Mouse (Mus musculus): ENCODE measurements around the gene Cep135. TPM values are rescaled to one million over a fixed set of nuclear protein-coding genes. Genes with fewer than 3 reads are reported as not detected.

The Cep135 gene
- total RNA-seq, 2 experiments from 2014 or later = 3.1 to 3.4 TPM

DNA sequence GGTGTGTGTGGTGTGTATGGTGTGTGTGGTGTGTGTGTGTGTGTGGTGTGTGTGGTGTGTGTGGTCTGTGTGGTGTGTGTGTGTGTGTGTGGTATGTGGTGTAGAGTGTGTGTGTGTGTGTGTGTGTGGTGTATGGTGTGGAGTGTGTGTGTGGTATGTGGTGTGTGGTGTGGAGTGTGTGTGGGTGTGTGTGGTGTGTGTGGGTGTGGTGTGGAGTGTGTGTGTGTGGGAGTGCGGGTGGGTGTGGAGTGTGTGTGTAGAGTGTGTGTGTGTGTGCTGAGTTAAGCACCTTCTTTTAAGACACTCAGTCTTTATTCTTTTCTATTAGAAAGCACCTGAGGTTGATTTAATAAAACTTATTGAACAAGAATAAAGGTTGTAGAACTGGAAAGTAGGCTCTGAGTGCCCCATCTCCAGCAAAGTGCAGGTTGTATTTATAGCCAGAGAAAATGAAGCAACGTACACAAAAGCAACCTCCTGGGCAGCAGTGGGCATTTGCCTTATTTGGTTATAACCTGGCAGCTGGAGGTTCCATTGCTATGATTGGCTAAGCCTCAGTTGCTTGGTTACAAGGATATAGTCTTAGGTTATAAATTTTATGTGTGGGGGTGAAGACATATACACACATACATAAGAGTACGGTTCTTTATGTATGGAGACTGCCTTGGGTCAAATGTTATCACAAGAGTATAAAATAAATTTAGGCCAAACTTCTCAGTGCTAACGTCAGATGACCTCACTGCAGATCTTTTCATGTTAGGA is 93.6 kb downstream of the Cep135 start:
- intact Hi-C loops (cut with DNase I) = no loop called here
- no peak for DNase-seq

DNA sequence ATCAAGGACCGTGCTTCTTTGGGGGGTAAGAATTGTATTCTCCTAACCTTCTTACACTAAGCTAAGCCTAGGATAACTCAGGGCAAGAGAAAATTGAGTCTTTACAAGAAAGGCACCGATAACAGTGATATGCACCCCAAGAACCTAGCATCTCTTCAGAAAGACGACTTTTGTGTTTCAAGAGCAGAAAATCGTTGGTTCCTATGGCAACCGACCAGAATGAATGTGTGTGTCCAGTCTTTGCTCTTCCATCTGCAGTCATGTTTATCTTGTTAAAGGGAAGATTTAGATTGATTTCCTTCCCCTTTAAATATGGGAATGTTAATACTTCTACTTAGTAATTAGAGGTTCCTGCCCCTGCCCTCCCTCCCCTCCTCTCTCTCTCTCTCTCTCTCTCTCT is 95.0 kb downstream of the Cep135 start:
- intact Hi-C loops (cut with DNase I) = no loop called here
- no peak for DNase-seq

DNA sequence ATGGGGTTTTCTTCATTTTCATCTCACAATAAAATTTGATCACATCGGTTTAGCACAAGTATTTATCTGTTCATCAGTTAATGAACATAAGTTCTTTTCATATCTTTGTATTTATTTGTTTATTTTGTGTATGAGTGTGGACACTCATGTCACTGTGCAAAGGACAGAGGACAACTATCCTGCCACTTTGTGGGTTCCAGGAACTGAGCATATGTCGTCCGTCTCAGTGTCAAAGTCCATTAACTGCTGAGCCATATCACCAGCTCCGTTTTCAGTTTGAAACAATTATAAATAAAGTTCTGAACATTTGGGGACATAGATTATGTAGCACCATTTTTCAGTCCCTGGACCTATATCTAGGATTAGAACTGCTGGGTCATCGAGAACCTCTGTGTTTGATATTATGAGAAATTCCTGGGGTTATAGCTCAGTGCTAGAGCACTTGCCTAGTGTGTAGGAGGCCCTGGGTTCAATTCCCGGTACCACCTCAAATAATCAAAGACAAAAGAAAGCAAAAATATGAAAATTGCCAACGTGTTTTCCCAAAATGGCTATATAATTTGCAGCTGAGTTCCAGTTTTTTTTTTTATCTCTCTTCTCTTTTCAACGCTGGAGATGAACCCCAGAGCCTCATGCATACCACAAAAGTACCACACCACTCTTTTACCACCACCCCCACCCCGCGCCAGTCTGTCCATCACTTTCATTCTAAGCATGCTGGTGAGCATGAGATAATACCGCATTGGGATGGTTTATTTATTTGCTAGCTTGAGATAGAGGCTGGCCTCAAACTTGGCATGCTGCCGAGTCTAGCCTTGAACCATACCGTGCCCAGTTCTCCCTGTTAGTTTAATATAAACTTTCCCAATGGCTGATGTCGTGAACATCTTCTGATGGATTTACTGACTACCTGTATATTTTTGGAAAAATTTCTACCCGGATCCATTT is 96.4 kb downstream of the Cep135 start:
- intact Hi-C loops (cut with DNase I) = no loop called here
- DNase-seq = no peak

DNA sequence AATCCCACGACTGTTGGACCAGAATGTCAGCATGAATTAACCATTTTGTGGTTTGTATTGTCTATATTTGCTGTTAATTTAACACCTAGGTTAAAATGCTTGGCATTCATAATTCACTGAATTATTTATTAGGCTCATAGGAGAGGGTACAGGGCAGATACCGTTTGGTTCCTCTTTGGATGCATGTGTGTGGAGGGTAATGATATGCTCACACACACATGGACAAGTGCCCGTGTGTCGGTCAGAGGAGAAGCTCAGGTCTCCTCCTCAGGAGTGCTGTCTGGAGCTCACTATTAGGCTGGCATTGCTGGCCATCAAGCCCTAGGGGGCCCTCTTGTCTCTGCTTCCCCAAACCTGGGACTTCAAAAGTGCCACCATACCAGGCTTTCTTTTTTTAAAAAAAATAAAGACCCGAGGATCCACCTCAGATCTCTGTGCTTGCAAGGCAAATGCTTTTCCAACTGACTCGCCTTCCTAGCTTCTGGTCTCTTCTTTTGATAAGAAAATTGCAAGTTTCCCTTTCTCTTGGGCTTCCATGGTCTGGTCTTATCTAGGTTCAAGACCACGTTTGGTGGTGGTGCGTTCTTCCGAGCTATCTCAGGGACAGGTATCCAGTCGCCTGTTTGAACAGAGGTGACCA is 99.6 kb downstream of the Cep135 start:
- intact Hi-C loops (cut with DNase I) = no loop called here
- DNase-seq = no peak

DNA sequence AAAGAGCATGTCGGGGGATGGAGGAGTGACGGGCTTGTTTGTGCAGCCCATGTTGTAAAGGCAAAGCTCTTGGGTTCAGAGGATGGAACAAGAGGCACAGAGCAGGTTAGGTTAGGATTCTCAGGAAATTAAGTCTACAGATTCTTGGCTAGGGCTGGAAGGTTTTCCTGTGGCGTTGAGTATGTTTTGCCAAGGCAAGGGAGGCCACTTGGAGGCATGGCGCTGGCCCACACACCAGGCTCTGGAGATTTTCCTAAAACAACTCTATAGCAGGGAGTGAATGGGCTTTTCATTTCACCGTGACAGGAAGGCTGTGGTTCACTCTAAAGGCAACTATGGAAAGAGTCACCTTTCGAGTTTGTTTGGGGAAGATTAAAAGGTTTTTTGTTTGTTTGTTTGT is 100.1 kb downstream of the Cep135 start:
- intact Hi-C loops (cut with DNase I) = no loop called here
- no peak for DNase-seq

DNA sequence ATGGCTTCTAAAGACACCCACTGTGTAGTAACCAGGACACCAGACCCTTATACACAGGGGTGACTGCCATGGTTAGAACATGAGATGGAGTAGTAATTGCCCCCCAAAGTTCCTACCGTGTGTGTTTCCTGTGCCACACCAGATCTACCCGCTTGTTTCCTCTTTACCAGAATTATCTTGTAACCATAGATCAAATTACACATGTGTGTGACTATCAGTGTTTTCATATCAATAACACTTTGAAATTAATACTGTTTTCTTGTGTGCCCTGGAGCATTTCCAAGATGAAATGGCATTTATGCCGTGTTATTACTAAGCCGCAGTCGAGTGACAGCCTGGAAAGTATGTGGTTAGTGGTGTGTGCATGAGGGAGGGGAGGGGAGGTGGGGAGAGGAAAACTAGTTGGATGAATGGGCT is 101.7 kb downstream of the Cep135 start:
- intact Hi-C loops (cut with DNase I) = no loop called here
- no peak for DNase-seq

DNA sequence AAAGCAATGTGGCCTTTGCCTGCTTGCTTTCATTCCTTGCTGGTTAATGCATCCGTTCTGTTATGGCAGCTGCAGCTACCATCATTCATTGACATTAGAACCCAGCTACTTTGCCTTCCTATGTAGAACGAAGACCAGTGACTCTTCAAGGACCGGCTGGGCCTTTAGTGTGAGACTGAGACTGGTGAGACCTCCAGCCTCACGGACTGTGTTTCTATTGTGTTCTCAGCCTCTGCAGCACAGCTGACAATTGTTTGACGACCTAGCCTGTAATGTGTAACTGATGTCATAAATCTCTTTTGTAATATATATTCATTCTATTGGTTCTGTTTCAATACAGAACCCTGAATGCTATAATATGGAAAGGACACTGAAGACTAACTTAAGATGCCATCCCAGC is 102.8 kb downstream of the Cep135 start:
- no peak for DNase-seq
- intact Hi-C loops (cut with DNase I) = no loop called here

DNA sequence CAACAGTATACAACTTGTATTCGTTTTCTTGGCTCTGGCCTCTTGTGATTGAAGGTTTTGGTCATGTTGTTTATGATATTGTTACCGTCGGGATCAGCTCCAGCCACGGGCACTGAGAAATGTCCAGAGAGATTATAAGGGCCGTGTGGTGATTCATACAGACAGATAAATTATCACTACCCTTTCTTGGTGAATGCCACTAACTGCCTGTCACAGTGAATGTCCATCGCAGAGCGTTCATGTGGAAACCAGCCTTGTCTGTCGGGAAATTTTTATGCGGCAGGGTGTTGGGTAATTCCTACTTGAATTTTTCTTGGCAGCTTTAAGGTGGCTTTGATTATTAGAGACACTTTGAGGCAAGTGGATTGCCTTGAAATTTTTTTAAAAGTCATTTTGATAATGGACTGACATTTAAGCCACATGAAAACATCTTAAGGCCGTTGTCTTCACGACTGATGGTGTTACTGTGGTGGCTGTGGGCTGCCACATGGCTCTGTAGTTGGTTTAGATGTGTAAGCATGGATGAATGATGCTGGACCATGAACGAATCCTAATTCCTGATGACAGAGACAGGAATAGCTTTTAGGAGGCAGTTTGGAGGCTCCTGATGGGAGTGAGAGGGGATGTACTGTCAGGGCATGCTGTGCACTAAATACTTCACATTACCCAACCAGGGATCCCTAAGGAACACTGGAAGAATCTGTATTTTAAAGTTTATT is 103.4 kb downstream of the Cep135 start:
- intact Hi-C loops (cut with DNase I) = no loop called here
- no peak for DNase-seq

Other genes with a start within 250 kb of the Cep135 start
- not detected for gene Nmu, start 224.9 kb upstream of the Cep135 start, total RNA-seq (2021)
- gene Gm7271, start 104.7 kb upstream of the Cep135 start, total RNA-seq (2021) = not detected
- 10 to 100 TPM; 11.9 to 15.2 TPM for gene Exoc1, start 59.4 kb upstream of the Cep135 start, total RNA-seq (2021)
- gene C530008M17Rik, start 67.8 kb downstream of the Cep135 start, total RNA-seq (2021) = 1 to 10 TPM; 2.4 to 2.7 TPM